Mouse (Mus musculus) heart, adult 2 months (tissue): ENCODE measurements around the gene Zfp595.

ENCODE experiments used
- CTCF ChIP-seq: fragments of 200-600 bp; IDR thresholded peaks from 2 replicates; pipeline ENCODE4 v1.8.1; 2022; ENCODE audit warnings: antibody characterized with exemption, mild to moderate bottlenecking, moderate library complexity
- EP300 ChIP-seq: fragments of 200-500 bp; IDR thresholded peaks from 2 replicates; pipeline ENCODE4 v1.6.1; 2011; ENCODE audit warnings: low read depth, low read length, control low read depth; ENCODE audit not compliant: insufficient read depth
- POLR2A ChIP-seq: fragments of 200-500 bp; IDR thresholded peaks from 2 replicates; pipeline ENCODE4 v1.6.1; 2011; ENCODE audit warnings: mild to moderate bottlenecking, low read depth, low read length, control low read depth; ENCODE audit not compliant: insufficient read depth

DNA sequence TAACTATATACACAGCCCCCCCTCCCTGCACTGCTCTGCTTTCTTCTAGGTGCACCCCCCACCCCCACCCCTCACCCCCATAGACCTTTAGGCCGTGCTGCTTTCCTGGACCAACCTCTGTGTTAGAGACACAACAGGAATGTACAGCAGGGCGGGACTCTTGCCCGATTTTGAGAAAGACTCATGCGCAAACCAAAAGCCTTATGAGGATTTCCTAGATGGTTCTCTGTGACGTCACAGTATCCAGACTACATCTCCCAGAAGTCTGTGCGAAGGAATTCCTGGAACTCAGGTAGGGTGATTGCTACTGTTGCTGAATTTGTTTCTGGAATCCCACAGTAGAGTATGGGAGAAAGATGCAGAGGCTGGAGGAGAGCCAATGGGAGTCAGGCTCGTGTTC lies 54.1 kb downstream of the Zfp595 start, which contains the start of gene Zfp458:
- TF ChIP-seq CTCF: no peak
- no peak for TF ChIP-seq POLR2A
- TF ChIP-seq EP300: no peak
